Mouse (Mus musculus) right cerebral cortex, postnatal 25 days (tissue): ENCODE results near the gene Rxfp2.

ENCODE experiments used
- DNase-seq: peaks from one replicate; pipeline ENCODE4 v3.0.0; 2022

The Rxfp2 gene

GRCm38 (mm10) chr5:150018656-150019055, at the start of gene Rxfp2:
Rxfp2 (plus strand) TSS chr5:150018675.
- DNase-seq = no peak

GRCm38 (mm10) chr5:149970261-149970660, 48.2 kb upstream of the Rxfp2 start:
- DNase-seq = no peak

GRCm38 (mm10) chr5:149977027-149977426, 41.4 kb upstream of the Rxfp2 start:
- DNase-seq = no peak

GRCm38 (mm10) chr5:149983621-149984020, 34.9 kb upstream of the Rxfp2 start:
- DNase-seq = no peak

- no peak for DNase-seq
These were observed 23.9 kb upstream of the Rxfp2 start for GRCm38 (mm10) chr5:149994578-149994977.

GRCm38 (mm10) chr5:149996614-149997013, 21.9 kb upstream of the Rxfp2 start:
- DNase-seq = no peak

- no peak for DNase-seq
These were observed 21.0 kb upstream of the Rxfp2 start for GRCm38 (mm10) chr5:149997321-149998034.

GRCm38 (mm10) chr5:149998311-149998710, 20.2 kb upstream of the Rxfp2 start:
- DNase-seq = no peak

GRCm38 (mm10) chr5:150005355-150005754, 13.1 kb upstream of the Rxfp2 start:
- DNase-seq = no peak

GRCm38 (mm10) chr5:150016861-150017260, 1.6 kb upstream of the Rxfp2 start:
- DNase-seq = no peak

GRCm38 (mm10) chr5:150017672-150018071, 803 bp upstream of the Rxfp2 start:
- no peak for DNase-seq

GRCm38 (mm10) chr5:150020851-150021250, 2.4 kb downstream of the Rxfp2 start:
- peak; percentile 77 for DNase-seq

- DNase-seq = no peak
These were observed 3.3 kb downstream of the Rxfp2 start for GRCm38 (mm10) chr5:150021805-150022204.

GRCm38 (mm10) chr5:150022556-150022955, 4.1 kb downstream of the Rxfp2 start:
- no peak for DNase-seq

GRCm38 (mm10) chr5:150023476-150023875, 5.0 kb downstream of the Rxfp2 start:
- no peak for DNase-seq

- no peak for DNase-seq
These were observed 5.7 kb downstream of the Rxfp2 start for GRCm38 (mm10) chr5:150024188-150024587.

GRCm38 (mm10) chr5:150024901-150025300, 6.4 kb downstream of the Rxfp2 start:
- no peak for DNase-seq

- DNase-seq = no peak
These were observed 6.9 kb downstream of the Rxfp2 start for GRCm38 (mm10) chr5:150025326-150025725.

- DNase-seq = peak; percentile 67
These were observed 8.1 kb downstream of the Rxfp2 start for GRCm38 (mm10) chr5:150026509-150027087.

- no peak for DNase-seq
These were observed 12.7 kb downstream of the Rxfp2 start for GRCm38 (mm10) chr5:150031201-150031600.

GRCm38 (mm10) chr5:150031634-150032033, 13.2 kb downstream of the Rxfp2 start:
- DNase-seq = no peak

GRCm38 (mm10) chr5:150032075-150032492, 13.6 kb downstream of the Rxfp2 start:
- DNase-seq = no peak

GRCm38 (mm10) chr5:150036286-150036685, 17.8 kb downstream of the Rxfp2 start:
- DNase-seq = no peak

- DNase-seq = no peak
These were observed 18.4 kb downstream of the Rxfp2 start for GRCm38 (mm10) chr5:150036918-150037317.

GRCm38 (mm10) chr5:150044533-150044932, 26.1 kb downstream of the Rxfp2 start:
- no peak for DNase-seq
